Mouse (Mus musculus) adrenal gland, adult 10 weeks (tissue): ENCODE data around the gene Spata32. TPM values are rescaled to one million over a fixed set of nuclear protein-coding genes. Genes with fewer than 3 reads are reported as not detected.

Experiments used
- polyA plus RNA-seq: library from polyadenylated mRNA; stranded (reverse); fragments of 350-450 nt; fragmentation: Illumina TruSeq; extraction: RNeasy Lipid Tissue Mini Kit (QIAGEN cat#74804); gene quantifications from one replicate; pipeline ENCODE4 v1.2.3, GENCODE M21; 2014; ENCODE audit warnings: low read depth, low replicate concordance

Spata32 gene
- not detected for polyA plus RNA-seq

DNA sequence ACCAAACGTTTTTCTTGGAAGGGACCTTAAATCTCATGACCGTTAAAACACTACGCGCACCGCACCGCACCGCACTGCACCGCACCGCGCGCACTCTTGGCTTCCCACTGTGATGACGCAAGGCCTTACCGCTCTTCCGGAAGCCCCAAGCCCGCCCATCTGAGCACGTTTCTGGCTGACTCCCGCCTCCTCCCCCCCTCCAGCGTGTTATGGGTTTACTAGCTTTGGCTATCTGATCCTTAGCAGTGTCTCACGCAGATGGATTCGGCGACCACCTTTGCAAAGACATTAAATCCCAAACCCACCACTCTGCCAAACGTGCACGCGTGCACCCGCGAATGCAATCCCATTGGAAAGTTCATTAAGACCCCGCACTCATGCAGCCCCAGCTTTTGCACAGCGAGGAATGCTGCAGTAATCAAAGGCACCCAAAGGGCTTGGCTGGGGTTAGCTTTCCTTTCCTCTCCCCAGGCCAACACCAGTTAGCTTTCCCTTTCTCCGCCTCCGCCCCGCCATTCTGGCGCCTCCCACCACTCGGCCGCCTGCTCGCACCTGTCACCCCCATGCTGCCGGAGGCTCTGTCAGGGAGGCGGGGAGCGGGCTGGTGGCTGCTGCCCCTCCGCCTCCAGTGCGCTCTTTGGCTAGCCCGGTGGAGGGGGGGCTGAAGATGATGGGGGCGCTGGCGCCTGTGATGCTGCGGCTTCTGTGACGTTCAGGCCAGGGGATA, at the start of gene Spata32:
TSS of gene Spata32 (minus strand) at position 643 of the 727 bp plus-strand sequence.

DNA sequence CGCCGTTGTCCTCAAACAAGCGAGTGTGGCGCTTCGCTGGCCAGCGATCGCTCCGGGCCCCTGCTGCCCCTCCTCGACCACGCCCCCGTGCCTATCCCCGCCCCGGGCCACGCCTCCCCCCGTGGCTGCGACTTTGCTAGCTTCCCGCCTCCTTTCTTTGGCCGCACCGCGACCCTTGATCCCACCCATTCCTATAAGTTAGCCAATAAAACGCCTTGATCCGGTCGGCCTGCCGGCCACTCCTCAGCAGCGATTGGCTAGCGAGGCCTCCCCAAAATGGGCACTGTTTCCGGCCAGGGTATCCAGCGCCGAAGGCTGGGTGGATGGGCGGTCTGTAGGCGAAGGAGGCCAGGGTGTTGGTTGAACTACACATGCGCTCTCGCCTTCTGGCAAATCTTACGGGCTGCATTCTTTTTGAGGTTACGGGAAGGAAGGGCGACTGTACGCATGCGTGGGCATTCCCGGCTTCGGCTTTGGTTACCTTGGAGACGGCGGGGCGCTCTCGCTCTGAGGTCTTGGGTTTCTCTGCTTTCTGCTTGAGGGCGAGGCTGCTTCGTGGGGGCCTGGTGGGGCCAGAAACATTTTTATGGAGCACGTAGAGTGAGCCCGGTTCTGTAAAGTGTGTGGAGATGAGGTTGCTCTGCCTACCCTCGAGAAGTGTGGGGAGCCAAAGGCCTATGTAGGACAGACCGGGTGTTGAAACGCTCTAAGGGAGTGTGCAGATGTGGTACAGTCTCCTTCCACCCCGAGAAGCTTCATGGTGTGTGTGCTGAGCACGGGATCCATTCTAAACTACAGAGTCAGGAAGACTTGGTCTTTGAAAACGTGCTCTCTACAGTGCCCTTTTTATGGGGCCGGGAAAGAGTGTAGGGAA, 49.4 kb upstream of the Spata32 start, which contains the start of gene Map3k14:
TSS of gene Map3k14 (minus strand) at position 127 of the 874 bp plus-strand sequence.

DNA sequence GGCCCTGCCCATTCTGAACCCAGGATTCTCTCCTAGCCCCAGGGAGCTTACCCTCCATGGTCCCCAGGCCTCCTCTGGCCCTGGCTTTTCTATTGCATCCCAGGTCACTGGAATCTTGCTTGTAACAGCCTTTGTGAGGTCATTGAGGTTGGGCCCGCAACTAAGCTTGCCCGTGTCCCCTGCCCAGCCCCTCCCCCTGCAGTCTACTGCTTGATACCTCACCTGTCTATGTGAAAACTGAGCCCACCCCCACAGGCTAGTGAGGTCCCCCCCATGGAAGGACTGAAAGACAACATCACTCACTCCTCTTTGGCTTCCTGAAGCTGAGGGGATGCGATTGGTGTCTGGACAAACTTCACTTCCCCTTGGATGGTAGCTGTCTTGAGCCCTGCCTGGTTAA, 9.8 kb downstream of the Spata32 start, which contains the start of gene 1700023F06Rik:
TSS of gene 1700023F06Rik (minus strand) at position 101 of the 400 bp plus-strand sequence.

DNA sequence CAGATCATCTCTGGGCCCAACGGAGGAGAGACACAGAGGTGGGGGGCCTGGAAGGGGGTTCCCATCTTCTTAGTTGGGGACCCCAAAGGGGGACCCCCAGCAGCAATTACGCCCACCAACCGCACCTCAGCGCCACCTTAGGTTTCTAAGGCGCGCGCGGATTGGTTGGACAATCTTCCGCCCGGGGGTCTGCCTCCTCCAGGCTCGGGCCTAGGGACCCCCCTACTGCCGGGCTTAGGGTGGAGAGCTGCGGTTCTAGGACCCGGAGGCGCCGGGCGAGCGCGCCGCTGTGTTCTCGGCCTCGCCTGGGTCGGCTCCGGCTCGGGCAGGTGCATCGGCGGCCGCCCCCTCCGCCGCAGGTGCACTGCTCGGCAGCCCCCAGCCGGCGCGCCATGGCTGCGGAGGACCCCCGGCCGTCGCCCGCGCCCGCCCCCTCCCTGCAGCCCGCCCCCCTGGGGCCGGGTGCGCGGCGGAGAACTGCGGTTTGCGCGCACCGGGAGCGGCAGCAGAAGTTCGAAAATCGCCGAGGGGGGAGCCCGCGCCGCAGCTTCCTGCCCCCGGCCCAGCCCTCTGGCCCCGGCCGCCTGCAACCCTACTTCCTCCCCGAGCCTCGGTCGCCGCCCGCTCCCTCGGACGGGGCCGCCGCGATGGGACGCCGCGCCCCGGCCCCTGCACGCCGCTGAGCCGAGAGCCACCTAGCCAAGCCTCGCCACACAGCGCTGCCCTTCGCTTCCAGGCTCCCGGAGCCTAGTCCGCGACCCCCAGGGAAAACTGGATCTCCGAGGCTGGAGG, 47.5 kb downstream of the Spata32 start, which contains the start of gene Fmnl1:
TSS of gene Fmnl1 (plus strand) at position 614 of the 792 bp plus-strand sequence.

Other genes starting within 250 kb of the Spata32 start
- gene Nmt1, start 190.2 kb downstream of the Spata32 start, polyA plus RNA-seq: 18.6 TPM
- 20.1 TPM for gene Dcakd, start 190.1 kb downstream of the Spata32 start, polyA plus RNA-seq
- not detected for gene Plcd3, start 116.8 kb downstream of the Spata32 start, polyA plus RNA-seq
- gene Acbd4, start 116.8 kb downstream of the Spata32 start, polyA plus RNA-seq: 7.2 TPM
- 73.2 TPM for gene Hexim1, start 102.2 kb downstream of the Spata32 start, polyA plus RNA-seq
- gene Hexim2, start 86.0 kb downstream of the Spata32 start, polyA plus RNA-seq: 0.58 TPM
- 2.2 TPM for gene Fmnl1, start 47.3 kb downstream of the Spata32 start, polyA plus RNA-seq
- not detected for gene 1700023F06Rik, start 9.9 kb downstream of the Spata32 start, polyA plus RNA-seq
- gene Map3k14, start 49.0 kb upstream of the Spata32 start, polyA plus RNA-seq: not detected
- gene Arhgap27, start 145.3 kb upstream of the Spata32 start, polyA plus RNA-seq: 0.23 TPM
- 2.6 TPM for gene Plekhm1, start 194.3 kb upstream of the Spata32 start, polyA plus RNA-seq